Mouse (Mus musculus) thymus, postnatal 36 days (tissue): ENCODE data around the gene Olfr9.
A peak's percentile ranks its signal among the peaks of the same experiment; 100 is the strongest.
"Not testable (repeated sequence)": the region's sequence is repeated elsewhere in the genome, so short reads cannot be mapped to it uniquely, and the experiment has no call there.

Experiments used
- DNase-seq, 2 experiments: peaks; one replicate each; pipeline ENCODE4 v3.0.0; 2022; ENCODE audit warnings: mixed read lengths in 2 of 2

Olfr9 gene

DNA sequence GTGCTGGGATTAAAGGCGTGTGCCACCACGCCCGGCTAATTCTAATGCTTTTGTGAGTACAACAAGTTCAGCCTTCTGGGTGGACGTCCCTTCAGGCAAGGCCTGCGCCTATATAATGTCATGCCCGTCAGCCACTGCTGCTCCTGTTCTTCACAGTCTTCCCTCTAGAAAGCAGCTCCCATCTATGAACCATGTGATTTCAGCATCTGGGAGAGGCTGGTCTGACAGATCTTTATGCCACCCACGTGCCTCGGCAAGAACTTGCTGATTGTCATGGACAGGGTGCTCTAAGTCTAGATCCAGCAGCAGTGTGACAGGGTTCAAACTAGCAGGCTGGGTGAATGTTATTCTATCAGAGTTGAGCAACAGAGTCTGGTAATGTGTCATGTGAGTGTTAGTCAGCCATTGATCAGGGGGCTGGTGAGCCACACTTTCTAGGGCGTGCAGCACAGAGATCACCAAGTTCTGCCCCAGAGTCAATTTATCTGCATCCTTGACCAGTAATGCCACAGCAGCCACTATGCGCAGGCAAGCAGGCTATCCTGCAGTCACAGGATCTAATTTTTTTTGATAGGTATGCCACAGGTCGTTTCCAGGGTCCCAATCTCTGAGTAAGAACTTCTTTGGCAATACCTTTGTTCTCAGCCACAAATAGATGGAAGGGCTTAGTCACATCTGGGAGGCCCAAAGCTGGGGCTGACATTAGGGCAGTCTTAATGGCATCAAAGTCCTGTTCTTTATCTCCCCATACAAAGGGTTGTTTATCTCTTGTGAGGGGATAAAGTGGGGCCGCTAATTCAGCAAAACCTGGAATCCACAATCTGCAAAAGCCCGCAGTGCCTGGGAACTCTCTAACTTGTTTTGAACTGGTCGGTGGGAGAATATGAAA, 15.0 kb downstream of the Olfr9 start:
- DNase-seq = no peak

DNA sequence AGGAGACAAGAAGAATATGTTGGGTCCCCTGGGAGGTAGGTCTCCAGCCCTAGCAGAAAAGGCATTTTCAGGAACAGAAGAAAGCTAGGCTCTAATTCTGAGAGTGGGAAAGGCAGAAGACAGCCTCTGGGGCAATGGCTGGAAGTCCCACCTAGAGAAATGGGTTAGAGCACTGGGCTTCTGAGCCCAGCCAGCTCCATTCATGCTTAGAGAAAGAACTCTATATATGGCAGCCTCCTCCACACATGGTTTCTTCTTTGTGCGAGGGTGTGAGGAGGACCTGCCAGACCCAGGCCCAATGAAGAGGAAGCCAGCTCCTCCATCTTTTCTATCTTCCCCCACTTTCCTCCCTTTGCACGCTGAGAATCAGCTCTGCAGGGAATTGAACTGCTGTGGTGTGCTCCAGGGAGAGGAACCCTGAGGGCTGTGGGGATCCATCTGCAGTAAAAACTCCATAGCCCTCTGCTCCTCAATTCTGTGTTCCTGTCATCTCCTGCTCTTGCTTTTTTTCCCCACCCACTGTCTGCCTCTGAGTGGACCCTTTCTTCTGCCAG, 21.1 kb downstream of the Olfr9 start, which contains the start of gene Olfr763:
Gene Olfr763, plus strand, starts transcription at position 504 of the 554 bp plus-strand sequence.
- DNase-seq = no peak

DNA sequence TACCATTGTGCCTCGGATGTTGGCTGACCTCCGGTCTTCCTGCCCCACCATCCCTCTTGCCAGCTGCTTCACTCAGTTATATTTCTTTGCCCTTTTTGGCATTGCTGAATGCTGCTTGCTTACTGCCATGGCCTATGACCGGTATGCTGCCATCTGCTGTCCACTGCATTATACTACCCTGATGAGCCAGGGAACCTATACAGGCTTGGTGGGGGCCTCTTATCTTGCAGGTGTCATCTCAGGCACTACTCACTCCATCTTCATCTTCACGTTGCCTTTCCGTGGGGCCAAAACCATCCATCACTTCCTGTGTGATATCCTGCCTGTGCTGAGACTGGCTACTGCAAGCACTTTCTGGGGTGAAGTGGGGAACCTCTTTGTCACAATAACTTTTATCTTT, 22.3 kb downstream of the Olfr9 start:
- not testable (repeated sequence) for DNase-seq

DNA sequence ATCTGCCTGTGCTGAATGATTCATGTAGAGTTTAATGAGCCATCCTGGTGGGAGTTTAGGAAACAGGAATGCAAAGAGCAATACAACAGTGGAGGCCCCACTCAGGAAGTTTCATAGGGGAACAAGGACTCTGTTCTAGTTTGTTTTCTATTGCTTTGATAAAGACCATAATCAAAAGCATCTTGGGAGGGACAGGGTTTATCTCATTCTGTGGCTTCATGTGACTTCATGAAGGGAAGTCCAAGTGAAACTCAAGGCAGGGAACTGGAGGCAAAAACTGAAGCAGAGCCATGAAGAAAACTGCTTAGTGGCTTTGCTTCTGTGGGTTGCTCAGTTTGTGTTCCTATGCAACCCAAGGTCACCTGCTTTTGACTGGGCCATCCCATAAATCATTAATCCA, 25.2 kb downstream of the Olfr9 start:
- no peak for DNase-seq

DNA sequence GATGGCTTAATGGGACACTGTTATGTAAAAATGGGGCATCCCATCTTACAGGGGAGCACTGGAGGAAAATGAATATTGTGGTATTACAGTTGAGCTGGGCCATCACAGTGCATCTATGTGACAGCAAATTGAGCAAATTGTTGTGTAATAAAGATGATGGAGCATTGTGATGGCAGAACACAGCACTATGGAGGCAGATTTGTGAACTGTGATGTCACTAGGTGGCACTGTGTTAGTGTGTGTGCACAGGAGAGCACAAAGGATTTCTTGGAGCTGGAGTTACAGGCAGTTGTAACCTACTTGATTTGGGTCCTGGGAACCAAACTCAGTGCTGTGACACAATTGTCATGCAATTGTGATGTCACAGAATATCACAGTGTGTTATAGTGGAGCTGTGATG, 34.1 kb downstream of the Olfr9 start:
- DNase-seq = no peak

DNA sequence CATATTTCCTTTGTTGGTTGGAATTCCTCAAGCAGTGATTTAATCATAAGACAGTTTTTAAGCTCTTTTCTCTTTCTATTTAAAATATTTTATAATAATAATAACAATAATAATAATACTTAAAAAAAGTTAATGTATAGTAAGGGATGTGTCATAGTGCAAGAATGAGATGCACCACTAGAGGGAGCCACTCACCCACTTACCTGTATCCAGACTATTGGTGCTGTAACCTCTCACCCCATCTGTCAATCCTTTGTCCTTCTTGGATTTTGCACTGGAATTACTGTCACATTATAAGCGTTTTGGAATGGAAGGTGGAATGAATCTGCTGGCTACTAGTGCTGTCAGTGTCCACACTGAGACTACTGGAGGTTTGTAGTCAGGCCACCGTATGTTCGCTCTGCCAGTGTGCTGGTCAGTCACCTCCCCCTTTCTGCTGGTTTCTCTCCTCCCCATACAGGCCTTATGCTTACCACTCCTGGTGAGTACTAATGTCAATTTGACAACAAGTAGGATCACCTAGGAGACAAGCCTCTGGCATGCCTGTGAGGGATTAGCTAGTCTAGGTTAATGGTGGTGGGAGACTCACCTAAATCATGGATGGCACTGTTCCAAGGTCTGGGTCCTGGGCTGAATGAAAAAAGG, 36.9 kb downstream of the Olfr9 start:
- peak; percentile 15 to 18 for DNase-seq

DNA sequence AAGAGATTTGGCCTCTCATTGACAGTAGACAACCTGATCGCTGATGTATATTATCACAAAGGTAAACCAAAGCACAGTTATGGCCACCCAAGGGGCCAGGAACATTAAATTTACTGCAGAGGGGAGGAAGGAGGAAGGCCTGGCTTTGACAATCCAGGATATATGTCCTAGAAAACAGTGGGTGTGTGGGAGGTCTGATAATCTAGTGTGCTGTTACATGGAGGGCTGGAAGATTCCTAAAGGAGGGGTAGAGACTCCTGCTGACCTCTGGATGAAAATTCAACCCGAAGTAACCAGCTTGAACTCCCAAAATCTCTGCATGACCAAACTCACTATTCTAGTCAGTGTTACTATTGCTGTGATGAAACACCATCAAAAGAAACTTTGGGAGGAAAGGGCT, 39.1 kb downstream of the Olfr9 start:
- DNase-seq = no peak

DNA sequence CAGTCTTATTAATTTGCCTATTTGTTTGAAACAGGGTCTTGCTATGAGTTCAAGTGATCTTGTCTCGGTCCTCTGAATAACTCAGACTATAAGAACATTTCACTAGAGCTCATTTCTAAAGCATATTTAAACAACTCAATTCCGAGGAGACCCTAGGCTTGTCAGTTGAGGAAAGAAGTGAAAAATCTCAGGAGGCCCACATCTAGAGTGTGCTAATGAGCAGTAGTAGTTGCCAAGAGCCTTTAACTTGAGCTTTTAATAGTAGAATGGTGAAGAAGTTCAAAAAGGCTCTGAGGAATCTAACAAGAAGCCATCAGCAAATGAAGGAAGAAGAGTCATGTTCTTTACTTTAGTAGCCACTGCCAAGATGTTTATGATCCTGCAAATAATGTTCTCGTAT, 50.6 kb downstream of the Olfr9 start, which contains the start of gene Olfr764-ps1:
Gene Olfr764-ps1, minus strand, starts transcription at position 101 of the 400 bp plus-strand sequence.
- no peak for DNase-seq
